Comparison of ENCODE assay signal across 30 mouse cellular contexts in genomic region chr9:123273876-123274275, GRCm38 (mm10). TPM values are rescaled to one million over a fixed set of nuclear protein-coding genes. Genes with fewer than 3 reads are reported as not detected.
"Had no signal": no experiment of that assay in that cellular context is flagged by ENCODE, and none has a peak within 500 bp of the region (broad histone marks: within the 10 kb centered on the region; RNA-seq: fewer than 3 reads in every experiment).

No protein-coding gene starts in this region.

- H3K9me3 ChIP-seq: embryonic facial prominence, embryonic 10.5 days; embryonic facial prominence, embryonic 12.5 days; embryonic facial prominence, embryonic 13.5 days; embryonic facial prominence, embryonic 15.5 days; forebrain, embryonic 10.5 days; forebrain, embryonic 12.5 days; forebrain, embryonic 13.5 days had no signal

- H3K9ac ChIP-seq: embryonic facial prominence, embryonic 12.5 days; embryonic facial prominence, embryonic 13.5 days; embryonic facial prominence, embryonic 15.5 days; forebrain, embryonic 12.5 days; forebrain, embryonic 13.5 days; forebrain, postnatal 0 days had no signal

- H3K36me3 ChIP-seq: embryonic facial prominence, embryonic 10.5 days; embryonic facial prominence, embryonic 12.5 days; embryonic facial prominence, embryonic 13.5 days; embryonic facial prominence, embryonic 15.5 days; forebrain, embryonic 10.5 days; forebrain, embryonic 12.5 days had no signal

- H3K4me3 ChIP-seq: embryonic facial prominence, embryonic 10.5 days; embryonic facial prominence, embryonic 12.5 days; embryonic facial prominence, embryonic 13.5 days; embryonic facial prominence, embryonic 15.5 days; erythroblast, embryonic 14.5 days; forebrain, embryonic 10.5 days; forebrain, embryonic 12.5 days; forebrain, embryonic 13.5 days; gastrocnemius, adult 2 months; heart, adult 2 months had no signal

- DNase-seq: cerebellum, adult 8-10 months; cerebellum, adult 9-10 months; cerebellum, adult 9-11 months; cerebellum, postnatal 10 days; cerebellum, postnatal 14 days; cerebellum, postnatal 25 days; cerebellum, postnatal 36 days; embryo, embryonic 11 days; forebrain, postnatal 0 days; gastrocnemius, adult 2 months; gastrocnemius, postnatal 10 days; gastrocnemius, postnatal 14 days; gastrocnemius, postnatal 25 days; gastrocnemius, postnatal 36 days; heart, adult 18-20 months; heart, adult 2 months had no signal

- H3K4me2 ChIP-seq: embryonic facial prominence, embryonic 12.5 days; embryonic facial prominence, embryonic 13.5 days; embryonic facial prominence, embryonic 15.5 days; forebrain, embryonic 12.5 days; forebrain, embryonic 13.5 days had no signal

- ATAC-seq: forebrain, embryonic 13.5 days; forebrain, embryonic 14.5 days; forebrain, embryonic 16.5 days; forebrain, postnatal 0 days had no signal

- H3K27me3 ChIP-seq: embryonic facial prominence, embryonic 12.5 days; embryonic facial prominence, embryonic 13.5 days; embryonic facial prominence, embryonic 15.5 days; forebrain, embryonic 12.5 days; forebrain, embryonic 13.5 days had no signal

- H3K4me1 ChIP-seq: embryonic facial prominence, embryonic 10.5 days; embryonic facial prominence, embryonic 12.5 days; embryonic facial prominence, embryonic 13.5 days; embryonic facial prominence, embryonic 15.5 days; forebrain, embryonic 10.5 days; forebrain, embryonic 12.5 days; forebrain, embryonic 13.5 days had no signal

- H3K27ac ChIP-seq: embryonic facial prominence, embryonic 10.5 days; embryonic facial prominence, embryonic 12.5 days; embryonic facial prominence, embryonic 13.5 days; embryonic facial prominence, embryonic 15.5 days; forebrain, embryonic 10.5 days; forebrain, embryonic 12.5 days; forebrain, embryonic 13.5 days; gastrocnemius, adult 2 months; heart, adult 2 months had no signal

RNA-seq across cellular contexts. Expression of gene Cdcp1, which starts 58.0 kb away (rescaled TPM):
- total RNA-seq: gastrocnemius, adult 18-20 months; gastrocnemius, adult 2 months; gastrocnemius, adult 8-10 months; gastrocnemius, postnatal 10 days; gastrocnemius, postnatal 14 days; gastrocnemius, postnatal 25 days; gastrocnemius, postnatal 4 days; granulocyte monocyte progenitor cell, adult 5-6 weeks had no signal
- polyA plus RNA-seq: erythroblast, embryonic 14.5 days; forebrain, embryonic 13.5 days had no signal
